Mouse (Mus musculus) kidney, postnatal 25 days (tissue): ENCODE results near the gene Faf2.
A peak's percentile ranks its signal among the peaks of the same experiment; 100 is the strongest.

Source experiments
- DNase-seq, 2 experiments: peaks; one replicate each; pipeline ENCODE4 v3.0.0; 2021; ENCODE audit warnings: mixed read lengths in 2 of 2

The Faf2 gene

GRCm38 (mm10) chr13:54683301-54683700 is 61.7 kb downstream of the Faf2 start:
- no peak for DNase-seq

- peak; percentile 27 to 67 for DNase-seq
Measured at GRCm38 (mm10) chr13:54684140-54684896, 62.7 kb downstream of the Faf2 start.

GRCm38 (mm10) chr13:54685174-54685573 is 63.6 kb downstream of the Faf2 start:
- DNase-seq: peak; percentile 78

- DNase-seq: no peak
Measured at GRCm38 (mm10) chr13:54686139-54687053, 64.8 kb downstream of the Faf2 start.

- peak; percentile 86 to 92 for DNase-seq
Measured at GRCm38 (mm10) chr13:54687096-54687495, 65.5 kb downstream of the Faf2 start.

- DNase-seq: peak; percentile 98 to 99
Measured at GRCm38 (mm10) chr13:54687575-54688424, 66.2 kb downstream of the Faf2 start.

GRCm38 (mm10) chr13:54690151-54690740 is 68.7 kb downstream of the Faf2 start:
- DNase-seq: no peak

- no peak for DNase-seq
Measured at GRCm38 (mm10) chr13:54691737-54692136, 70.2 kb downstream of the Faf2 start.

GRCm38 (mm10) chr13:54692711-54693557 is 71.3 kb downstream of the Faf2 start:
- peak in 1 of 2 experiments; percentile 41 for DNase-seq

GRCm38 (mm10) chr13:54693558-54694347 is 72.2 kb downstream of the Faf2 start, which contains the start of gene Rnf44:
Gene Rnf44 (minus strand): TSS chr13:54693907.
- DNase-seq: peak; percentile 99

GRCm38 (mm10) chr13:54694348-54695060 is 72.9 kb downstream of the Faf2 start:
- peak; percentile 91 to 94 for DNase-seq

GRCm38 (mm10) chr13:54695479-54696230 is 74.1 kb downstream of the Faf2 start:
- peak in 1 of 2 experiments; percentile 66 for DNase-seq

GRCm38 (mm10) chr13:54701243-54701642 is 79.7 kb downstream of the Faf2 start, which contains the start of gene Cdhr2:
Gene Cdhr2 (plus strand): TSS chr13:54701461.
- peak; percentile 73 to 87 for DNase-seq

- DNase-seq: no peak
Measured at GRCm38 (mm10) chr13:54702507-54702906, 80.9 kb downstream of the Faf2 start.

- no peak for DNase-seq
Measured at GRCm38 (mm10) chr13:54704890-54705289, 83.3 kb downstream of the Faf2 start.

GRCm38 (mm10) chr13:54710866-54711265 is 89.3 kb downstream of the Faf2 start:
- DNase-seq: no peak
